Mouse (Mus musculus): ENCODE data around the gene Srsf12.

Srsf12 gene

GRCm38 (mm10) chr4:33248915-33249314 is 40.1 kb downstream of the Srsf12 start:
- DNase-seq (ENCODE audit: low read depth, low spot score) = no peak

- DNase-seq (ENCODE audit: low read depth, low spot score) = no peak
Measured at GRCm38 (mm10) chr4:33249716-33250230, 41.0 kb downstream of the Srsf12 start.

- no peak for DNase-seq (ENCODE audit: low read depth, low spot score)
Measured at GRCm38 (mm10) chr4:33250867-33251266, 42.1 kb downstream of the Srsf12 start.

GRCm38 (mm10) chr4:33254706-33255105 is 45.9 kb downstream of the Srsf12 start:
- no peak for DNase-seq (ENCODE audit: low read depth, low spot score)

- no peak for DNase-seq (ENCODE audit: low read depth, low spot score)
Measured at GRCm38 (mm10) chr4:33257263-33257964, 48.6 kb downstream of the Srsf12 start.

- DNase-seq (ENCODE audit: low read depth, low spot score) = no peak
Measured at GRCm38 (mm10) chr4:33260311-33260710, 51.5 kb downstream of the Srsf12 start.

GRCm38 (mm10) chr4:33261311-33261753 is 52.5 kb downstream of the Srsf12 start:
- DNase-seq (ENCODE audit: low read depth, low spot score) = no peak

- DNase-seq (ENCODE audit: low read depth, low spot score) = no peak
Measured at GRCm38 (mm10) chr4:33262897-33263296, 54.1 kb downstream of the Srsf12 start.

- no peak for DNase-seq (ENCODE audit: low read depth, low spot score)
Measured at GRCm38 (mm10) chr4:33264979-33265726, 56.4 kb downstream of the Srsf12 start.

GRCm38 (mm10) chr4:33270386-33271314 is 61.9 kb downstream of the Srsf12 start:
- no peak for DNase-seq (ENCODE audit: low read depth, low spot score)

GRCm38 (mm10) chr4:33273437-33273836 is 64.6 kb downstream of the Srsf12 start:
- DNase-seq (ENCODE audit: low read depth, low spot score) = no peak

- no peak for DNase-seq (ENCODE audit: low read depth, low spot score)
Measured at GRCm38 (mm10) chr4:33281891-33282685, 73.3 kb downstream of the Srsf12 start.
